Comparison of ENCODE assay signal across 11 mouse cellular contexts in genomic region chr9:88520849-88521483, GRCm38 (mm10). TPM values are rescaled to one million over a fixed set of nuclear protein-coding genes. Genes with fewer than 3 reads are reported as not detected.
DNase-seq lines count a peak whose midpoint lies in the region; ATAC-seq and TF ChIP-seq lines count a peak whose summit lies in the region.
"Had no signal": no experiment of that assay in that cellular context is flagged by ENCODE, and none has a peak within 500 bp of the region (broad histone marks: within the 10 kb centered on the region; RNA-seq: fewer than 3 reads in every experiment).

No protein-coding gene starts in this region.

- TF ChIP-seq CTCF in brain, embryonic 14.5 days (IDR thresholded peaks at IDR 0.05; ENCODE audit: borderline replicate concordance, extremely low read depth, insufficient read depth, insufficient read length), result no peak
- no peak for TF ChIP-seq CTCF in midbrain, postnatal 0 days (IDR thresholded peaks at IDR 0.05)

- no peak for DNase-seq in kidney, postnatal 36 days
- DNase-seq in brain, embryonic 14.5 days (ENCODE audit: low read depth), result peak; percentile 44
- peak; percentile 22 for DNase-seq in induced T-regulatory cell, adult 2 months (ENCODE audit: low read depth)
- no peak for DNase-seq in midbrain, postnatal 0 days (ENCODE audit: low spot score)
- no peak for DNase-seq in thymus, postnatal 14 days
- no peak for DNase-seq in frontal cortex, adult 2 months (ENCODE audit: extremely low spot score in 1 of 2, low spot score in 1 of 2)
- DNase-seq in layer of hippocampus, postnatal 10 days (ENCODE audit: low spot score in 2 of 2), result no peak
- DNase-seq: gastrocnemius, postnatal 25 days had no signal

- 24% methylated on average over 4 of the region's 4 CpGs for WGBS in kidney, embryonic 16.5 days
- WGBS in midbrain, postnatal 0 days, result 30% methylated on average over 4 of the region's 4 CpGs

- H3K4me2 ChIP-seq in kidney, embryonic 16.5 days (replicated peaks; ENCODE audit: low read depth, low read length), result peak overlapping the region; percentile 88
- peak overlapping the region; percentile 57 for H3K4me2 ChIP-seq in midbrain, postnatal 0 days (ENCODE audit: low read depth, low read length, poor library complexity, severe bottlenecking)

- H3K36me3 ChIP-seq in kidney, embryonic 16.5 days (ENCODE audit: insufficient read depth, low read length), result peaks cover 15% of the 10 kb centered on the region
- 0 out of 2 replicates have a peak, but pooled peaks cover 4% of the 10 kb centered on the region for H3K36me3 ChIP-seq in midbrain, postnatal 0 days (ENCODE audit: insufficient read depth, low read length)

- no peak for ATAC-seq in kidney, embryonic 16.5 days (ENCODE audit: low FRiP score, low TSS enrichment)
- ATAC-seq in midbrain, postnatal 0 days (ENCODE audit: low FRiP score), result no peak
- ATAC-seq: activated CD4-positive, CD25-positive, alpha-beta regulatory T cell, adult 4 months had no signal

- no peak for TF ChIP-seq POLR2A in brain, embryonic 14.5 days (IDR thresholded peaks at IDR 0.05; ENCODE audit: borderline replicate concordance, extremely low read depth, insufficient read depth, insufficient read length, poor library complexity, severe bottlenecking)

- H3K27ac ChIP-seq in kidney, embryonic 16.5 days (ENCODE audit: low read length), result 0 out of 2 replicates have a peak overlapping the region, but pooled peaks have one; percentile 4
- no peak overlapping the region for H3K27ac ChIP-seq in midbrain, postnatal 0 days (ENCODE audit: low read depth, low read length)

- peak overlapping the region; percentile 93; the same call in 1 of the 2 replicates for H3K9ac ChIP-seq in kidney, embryonic 16.5 days (replicated peaks; ENCODE audit: low read length)
- peak overlapping the region; percentile 88; the same call in 1 of the 2 replicates for H3K9ac ChIP-seq in midbrain, postnatal 0 days (replicated peaks; ENCODE audit: low read length, poor library complexity, severe bottlenecking)

- no peaks in the 10 kb centered on the region for H3K9me3 ChIP-seq in kidney, embryonic 16.5 days (ENCODE audit: low read length)
- no peaks in the 10 kb centered on the region for H3K9me3 ChIP-seq in midbrain, postnatal 0 days (ENCODE audit: low read length)

- peak overlapping the region; percentile 76 for H3K4me3 ChIP-seq in kidney, embryonic 16.5 days (ENCODE audit: low read length)
- peak overlapping the region; percentile 78 for H3K4me3 ChIP-seq in midbrain, postnatal 0 days (ENCODE audit: low read depth, low read length)

- H3K27me3 ChIP-seq in kidney, embryonic 16.5 days (ENCODE audit: insufficient read depth, low read length), result no peaks in the 10 kb centered on the region
- no peaks in the 10 kb centered on the region for H3K27me3 ChIP-seq in midbrain, postnatal 0 days (ENCODE audit: insufficient read depth, low read length)

- H3K4me1 ChIP-seq in kidney, embryonic 16.5 days (ENCODE audit: insufficient read depth, low read length), result peaks cover 15% of the 10 kb centered on the region
- H3K4me1 ChIP-seq in midbrain, postnatal 0 days (ENCODE audit: insufficient read depth, low read length), result peaks cover 10% of the 10 kb centered on the region; the same call in 1 of the 2 replicates

RNA-seq across cellular contexts. Expression of gene Zfp949, which starts 26.9 kb away (rescaled TPM):
- polyA plus RNA-seq in kidney, embryonic 16.5 days (2015; fragmentation: Nextera tagmentation; extraction: Ambion mirVana), result 11.8 and 13.9 TPM in 2 replicates
- polyA plus RNA-seq in brain, embryonic 14.5 days (2012; rRNA removed), result 11.0 and 13.9 TPM in 2 replicates
- 11.1 and 16.5 TPM in 2 replicates for total RNA-seq in midbrain, postnatal 0 days (2014; rRNA removed)
- polyA plus RNA-seq in midbrain, postnatal 0 days (2015; fragmentation: Nextera tagmentation; extraction: Ambion mirVana), result 14.9 and 15.1 TPM in 2 replicates
- 16.4 and 19.2 TPM in 2 replicates for polyA plus RNA-seq in frontal cortex, adult 2 months (2012; rRNA removed)
- 10 to 100 TPM; 19.3 to 20.0 TPM for total RNA-seq in layer of hippocampus, postnatal 10 days (2021)

RNA-seq across cellular contexts. Expression of gene Syncrip, which starts 38.6 kb away (rescaled TPM):
- 91.9 and 99.8 TPM in 2 replicates for polyA plus RNA-seq in kidney, embryonic 16.5 days (2015; fragmentation: Nextera tagmentation; extraction: Ambion mirVana)
- polyA plus RNA-seq in brain, embryonic 14.5 days (2012; rRNA removed), result 34.3 and 75.7 TPM in 2 replicates
- total RNA-seq in midbrain, postnatal 0 days (2014; rRNA removed), result 79.0 and 92.1 TPM in 2 replicates
- 55.8 and 64.0 TPM in 2 replicates for polyA plus RNA-seq in midbrain, postnatal 0 days (2015; fragmentation: Nextera tagmentation; extraction: Ambion mirVana)
- polyA plus RNA-seq in frontal cortex, adult 2 months (2012; rRNA removed), result 33.5 and 33.6 TPM in 2 replicates
- total RNA-seq in layer of hippocampus, postnatal 10 days (2021), result 100 to 1,000 TPM; 105 to 112 TPM

RNA-seq across cellular contexts. Expression of gene Trim43a, which starts 59.7 kb away (rescaled TPM):
- 0.07 and 0.09 TPM in 2 replicates for polyA plus RNA-seq in kidney, embryonic 16.5 days (2015; fragmentation: Nextera tagmentation; extraction: Ambion mirVana)
- polyA plus RNA-seq in brain, embryonic 14.5 days (2012; rRNA removed), result 0.05 and 0.51 TPM in 2 replicates
- total RNA-seq in midbrain, postnatal 0 days (2014; rRNA removed), result 0.99 TPM in 1 of 2 replicates, not detected in the other
- 0.07 and 0.29 TPM in 2 replicates for polyA plus RNA-seq in midbrain, postnatal 0 days (2015; fragmentation: Nextera tagmentation; extraction: Ambion mirVana)
- polyA plus RNA-seq in frontal cortex, adult 2 months (2012; rRNA removed), result 0.78 and 1.2 TPM in 2 replicates
- 1 to 10 TPM in 1 of 2 experiments, under 1 TPM in 1; 0.71 to 1.3 TPM for total RNA-seq in layer of hippocampus, postnatal 10 days (2021)
- total RNA-seq: gastrocnemius, postnatal 25 days; neutrophil, adult 5-6 weeks had no signal
- polyA plus RNA-seq: activated CD4-positive, CD25-positive, alpha-beta regulatory T cell, adult 4 months had no signal

Comparison
In these comparisons a context has a peak if more than half of its experiments do, and no peak if none do; other contexts are left out.
1. DNase-seq: peak in brain, embryonic 14.5 days (single experiment) and induced T-regulatory cell, adult 2 months (single experiment); none in kidney, postnatal 36 days (0 of 2), midbrain, postnatal 0 days (single experiment), thymus, postnatal 14 days (single experiment), frontal cortex, adult 2 months (0 of 2) and layer of hippocampus, postnatal 10 days (0 of 2).